Mouse (Mus musculus) heart, adult 2 months (tissue): ENCODE measurements around the gene Anln.

Source experiments
- CTCF ChIP-seq: fragments of 200-600 bp; IDR thresholded peaks from 2 replicates; pipeline ENCODE4 v1.8.1; 2022; ENCODE audit warnings: antibody characterized with exemption, mild to moderate bottlenecking, moderate library complexity
- EP300 ChIP-seq: fragments of 200-500 bp; IDR thresholded peaks from 2 replicates; pipeline ENCODE4 v1.6.1; 2011; ENCODE audit warnings: low read depth, low read length, control low read depth; ENCODE audit not compliant: insufficient read depth
- POLR2A ChIP-seq: fragments of 200-500 bp; IDR thresholded peaks from 2 replicates; pipeline ENCODE4 v1.6.1; 2011; ENCODE audit warnings: mild to moderate bottlenecking, low read depth, low read length, control low read depth; ENCODE audit not compliant: insufficient read depth

DNA sequence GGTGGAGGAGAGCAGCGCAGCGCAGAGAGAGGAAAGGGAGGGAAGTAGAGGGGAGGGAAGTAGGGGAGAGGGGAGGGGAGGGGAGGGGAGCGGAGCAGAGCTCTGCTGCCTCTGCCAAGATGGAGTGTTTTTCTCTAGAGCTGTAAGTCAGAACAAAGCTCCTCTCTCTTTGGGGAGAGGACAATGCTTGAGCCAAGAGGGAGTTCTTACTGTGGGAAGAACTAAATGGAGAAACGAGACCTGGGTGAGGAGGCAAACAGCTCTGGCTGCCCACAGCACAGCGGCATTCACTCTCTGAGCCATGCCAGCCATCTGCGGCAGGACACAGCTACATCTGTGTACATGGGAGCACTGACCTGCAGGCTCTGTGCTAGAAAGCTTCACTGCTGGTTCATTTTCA, 21.0 kb downstream of the Anln start:
- no peak for TF ChIP-seq CTCF
- TF ChIP-seq EP300, result no peak
- no peak for TF ChIP-seq POLR2A
